Mouse (Mus musculus): ENCODE data around the gene Gm42715.
"Not testable (repeated sequence)": the region's sequence is repeated elsewhere in the genome, so short reads cannot be mapped to it uniquely, and the experiment has no call there.

- TF ChIP-seq GATA2 (IDR thresholded peaks at IDR 0.05; ENCODE audit: borderline replicate concordance, low read depth, low read length); CTCF (IDR thresholded peaks at IDR 0.05; ENCODE audit: low read depth, low read length); TAL1 (conservative IDR thresholded peaks at IDR 0.05; ENCODE audit: low read depth, low read length); GATA1 (IDR thresholded peaks at IDR 0.05; ENCODE audit: borderline replicate concordance, low read length): not testable (repeated sequence)
Measured at GRCm38 (mm10) chr7:127509830-127510229, 9.6 kb upstream of the Gm42715 start.
